Mouse (Mus musculus) hindbrain, postnatal 0 days (tissue): Measurements from ENCODE around the gene Klf13. TPM values are rescaled to one million over a fixed set of nuclear protein-coding genes. Genes with fewer than 3 reads are reported as not detected.

Source experiments
- ATAC-seq: fragments of 200-750 bp; cut with Nextera tagmentation; 2 replicates; pipeline ENCODE4 v1.8.0; 2017; ENCODE audit warnings: mild to moderate bottlenecking, moderate TSS enrichment, moderate library complexity
- DNase-seq: peaks from one replicate; pipeline ENCODE4 v3.0.0-alpha.2; 2015; ENCODE audit warnings: low spot score
- H3K27ac ChIP-seq: fragments of 300-500 bp; sonication (generic); 2 replicates; pipeline ENCODE4 v1.5.1; 2014; ENCODE audit warnings: mild to moderate bottlenecking
- H3K27me3 ChIP-seq: fragments of 300-500 bp; sonication (generic); 2 replicates; pipeline ENCODE4 v1.6.1; 2014; ENCODE audit warnings: low read length, mixed read lengths; ENCODE audit not compliant: insufficient read depth
- H3K36me3 ChIP-seq: fragments of 300-500 bp; sonication (generic); 2 replicates; pipeline ENCODE4 v1.6.1; 2014; ENCODE audit warnings: low read length, mixed read lengths; ENCODE audit not compliant: insufficient read depth
- H3K4me1 ChIP-seq: fragments of 300-500 bp; sonication (generic); 2 replicates; pipeline ENCODE4 v1.6.1; 2014; ENCODE audit warnings: antibody characterized with exemption, low read length, mixed read lengths; ENCODE audit not compliant: insufficient read depth
- H3K4me2 ChIP-seq: fragments of 300-500 bp; sonication (generic); 2 replicates; pipeline ENCODE4 v1.6.1; 2014; ENCODE audit warnings: low read depth, mild to moderate bottlenecking, low read length, moderate library complexity, mixed read lengths
- H3K4me3 ChIP-seq: fragments of 300-500 bp; sonication (generic); 2 replicates; pipeline ENCODE4 v1.5.1; 2014; ENCODE audit warnings: low read length
- H3K9ac ChIP-seq: fragments of 300-500 bp; sonication (generic); replicated peaks from 2 replicates; pipeline ENCODE4 v1.6.1; 2014; ENCODE audit warnings: mild to moderate bottlenecking, low read length, moderate library complexity, mixed read lengths
- H3K9me3 ChIP-seq: fragments of 300-500 bp; sonication (generic); 2 replicates; pipeline ENCODE4 v1.6.1; 2016; ENCODE audit warnings: low read length, mixed read lengths
- CTCF ChIP-seq: IDR thresholded peaks from 2 replicates; pipeline ENCODE4 v1.5.1; 2016; ENCODE audit warnings: antibody characterized with exemption, control low read depth, low read depth
- WGBS: fragments of 180-500 bp; shearing (Covaris S2); extraction: QIAGEN DNeasy Blood & Tissue Kit; methylation state at CpG from one replicate; pipeline ENCODE4 v1.1.7; 2014; 5-methylcytosine and 5-hydroxymethylcytosine counted together
- polyA plus RNA-seq: library from polyadenylated mRNA; unstranded; fragments of >200 nt; fragmentation: Nextera tagmentation; extraction: Ambion mirVana; gene quantifications from 2 replicates; pipeline ENCODE4 v1.2.1, GENCODE M21; 2015
- total RNA-seq: library from RNA; depleted of rRNA; stranded (reverse); fragments of >200 nt; gene quantifications from 2 replicates; pipeline ENCODE4 v1.2.3, GENCODE M21; 2014

The Klf13 gene
- total and polyA plus RNA-seq, 2 experiments from 2014 or later = 26.9 to 34.0 TPM

DNA sequence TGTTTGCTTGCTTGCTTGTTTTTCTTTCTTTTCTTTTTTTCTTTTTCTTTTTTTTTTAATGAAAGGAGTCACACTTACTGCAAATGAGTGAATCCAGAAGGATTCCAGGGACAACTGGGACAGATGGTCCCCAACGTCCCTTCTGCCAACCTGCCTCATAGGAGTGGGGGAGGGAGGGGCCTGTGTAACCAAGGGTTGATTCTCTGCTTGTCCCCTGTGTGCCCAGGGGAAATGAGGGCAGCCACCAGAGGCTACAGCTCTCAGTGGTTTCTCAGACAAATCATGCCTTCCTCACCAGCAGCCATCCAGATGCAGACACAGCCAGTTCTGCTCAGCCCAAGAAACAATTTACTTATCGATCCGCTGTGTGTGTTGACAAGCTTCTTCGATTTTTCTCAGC is 32.3 kb upstream of the Klf13 start:
- DNase-seq (peak; percentile 36), ATAC-seq (0 out of 2 replicates have a peak, but pooled peaks have one; percentile 18)
- Histone ChIP-seq H3K4me2 (no peak overlapping the region), H3K36me3 (no peaks in the 10 kb centered on the region), H3K9me3 (no peaks in the 10 kb centered on the region), H3K4me3 (no peak overlapping the region), H3K9ac (no peak overlapping the region), H3K27me3 (no peaks in the 10 kb centered on the region), H3K27ac (no peak overlapping the region), H3K4me1 (no peaks in the 10 kb centered on the region)
- no peak for TF ChIP-seq CTCF
- WGBS = 65% methylated on average over 4 of the region's 4 CpGs

GRCm38 (mm10) chr7:63969941-63970340 is 31.2 kb upstream of the Klf13 start:
- Histone ChIP-seq H3K9me3 (no peaks in the 10 kb centered on the region), H3K4me3 (no peak overlapping the region), H3K27me3 (no peaks in the 10 kb centered on the region), H3K4me1 (peaks cover 3% of the 10 kb centered on the region; the same call in 1 of the 2 replicates), H3K4me2 (no peak overlapping the region), H3K36me3 (no peaks in the 10 kb centered on the region), H3K9ac (no peak overlapping the region), H3K27ac (no peak overlapping the region)
- ATAC-seq (no peak), DNase-seq (no peak)
- no peak for TF ChIP-seq CTCF
- 50% methylated on average over 3 of the region's 3 CpGs for WGBS

DNA sequence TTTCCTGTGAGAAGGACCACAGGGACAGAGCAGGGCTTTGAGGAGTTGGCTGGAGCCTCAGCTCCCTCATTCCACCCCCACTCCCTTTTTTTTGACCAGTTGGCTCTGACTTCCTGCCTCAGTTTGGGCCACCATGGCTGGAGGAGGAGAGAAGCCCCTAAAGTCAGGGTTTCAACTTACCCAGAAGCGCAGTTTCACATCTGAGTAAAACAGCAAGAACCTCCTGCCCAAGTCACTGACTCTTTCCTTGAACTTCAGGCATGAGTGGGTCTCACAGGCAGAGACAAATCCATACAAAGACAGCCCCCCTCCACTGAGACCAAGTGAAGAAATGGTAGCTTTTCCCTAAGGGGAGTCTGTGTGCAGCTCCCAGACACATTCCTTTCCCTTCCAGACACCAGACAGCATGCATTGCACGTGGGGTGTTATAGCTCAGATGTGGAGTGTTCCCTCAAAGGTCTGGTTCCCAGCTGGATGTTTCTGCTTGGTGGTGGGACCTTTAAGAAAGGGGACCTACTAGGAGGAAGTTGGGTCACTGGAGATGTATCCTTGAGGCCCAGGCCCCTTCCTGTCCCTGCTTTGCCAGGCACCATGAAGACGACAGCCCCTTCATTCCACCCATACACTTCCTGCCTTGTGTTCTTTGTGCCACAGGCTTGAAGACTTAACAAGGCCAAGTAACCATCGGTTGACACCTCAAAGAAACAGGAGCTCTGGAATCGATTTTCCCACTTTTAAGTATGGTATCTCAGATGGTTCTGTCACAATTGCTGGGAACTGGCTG is 27.1 kb upstream of the Klf13 start:
- Histone ChIP-seq H3K9ac (no peak overlapping the region), H3K27ac (peak overlapping the region; percentile 70), H3K4me3 (no peak overlapping the region), H3K36me3 (no peaks in the 10 kb centered on the region), H3K27me3 (no peaks in the 10 kb centered on the region), H3K9me3 (no peaks in the 10 kb centered on the region), H3K4me2 (no peak overlapping the region), H3K4me1 (peaks cover 10% of the 10 kb centered on the region; the same call in 1 of the 2 replicates)
- no peak for DNase-seq
- WGBS = 81% methylated on average over 5 of the region's 5 CpGs
- ATAC-seq = peak; percentile 73
- no peak for TF ChIP-seq CTCF

DNA sequence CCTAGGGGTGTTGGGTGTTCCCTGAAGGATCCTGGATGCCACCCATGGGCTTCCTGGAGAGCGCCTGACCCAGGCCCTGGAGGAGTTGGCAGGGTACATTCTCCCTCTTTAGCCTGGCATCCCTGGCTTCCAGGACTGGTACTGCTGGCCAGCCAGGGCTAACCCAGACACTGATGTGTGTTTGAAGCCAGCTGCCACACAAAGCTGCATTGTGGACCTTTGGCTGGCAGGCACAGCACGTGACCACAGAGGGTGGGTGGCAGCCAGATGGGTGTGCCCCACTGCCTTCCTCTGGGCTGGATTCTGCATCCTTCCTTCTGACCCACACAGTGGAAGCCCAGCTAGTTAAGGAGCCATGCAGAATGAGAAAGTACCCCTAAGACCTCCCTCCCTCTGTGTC is 26.4 kb upstream of the Klf13 start:
- ATAC-seq = peak; percentile 97

GRCm38 (mm10) chr7:63964121-63964520 is 25.4 kb upstream of the Klf13 start:
- Histone ChIP-seq H3K9me3 (no peaks in the 10 kb centered on the region), H3K4me2 (no peak overlapping the region), H3K27me3 (no peaks in the 10 kb centered on the region), H3K4me3 (no peak overlapping the region), H3K4me1 (peaks cover 10% of the 10 kb centered on the region), H3K27ac (no peak overlapping the region), H3K36me3 (no peaks in the 10 kb centered on the region), H3K9ac (no peak overlapping the region)
- no peak for TF ChIP-seq CTCF
- ATAC-seq = no peak
- WGBS = 80% methylated on average over 6 of the region's 6 CpGs
- no peak for DNase-seq

More for the DNA sequence above, 26.4 kb upstream of the Klf13 start:
- H3K9me3 ChIP-seq = no peaks in the 10 kb centered on the region
- peak; percentile 83 for DNase-seq
- no peaks in the 10 kb centered on the region for H3K27me3 ChIP-seq
- H3K4me1 ChIP-seq = peaks cover 10% of the 10 kb centered on the region; the same call in 1 of the 2 replicates
- peak overlapping the region; percentile 70 for H3K27ac ChIP-seq
- TF ChIP-seq CTCF = peak; percentile 70
- no peaks in the 10 kb centered on the region for H3K36me3 ChIP-seq
- 29% methylated on average over 2 of the region's 2 CpGs for WGBS
- 0 out of 2 replicates have a peak overlapping the region, but pooled peaks have one; percentile 21 for H3K9ac ChIP-seq
- H3K4me2 ChIP-seq = no peak overlapping the region
- H3K4me3 ChIP-seq = no peak overlapping the region

- H3K4me1 ChIP-seq = peaks cover 14% of the 10 kb centered on the region
- H3K4me2 ChIP-seq = no peak overlapping the region
- no peaks in the 10 kb centered on the region for H3K36me3 ChIP-seq
- no peak for DNase-seq
- no peak for TF ChIP-seq CTCF
- no peaks in the 10 kb centered on the region for H3K27me3 ChIP-seq
- no peak for ATAC-seq
- 80% methylated on average over 5 of the region's 5 CpGs for WGBS
- H3K9ac ChIP-seq = no peak overlapping the region
- no peak overlapping the region for H3K27ac ChIP-seq
- H3K4me3 ChIP-seq = no peak overlapping the region
- H3K9me3 ChIP-seq = no peaks in the 10 kb centered on the region
Measured at GRCm38 (mm10) chr7:63963632-63964031, 24.9 kb upstream of the Klf13 start.
